8 mouse cellular contexts compared by ENCODE assay signal in genomic region chrX:122396781-122397581, GRCm38 (mm10). TPM values are rescaled to one million over a fixed set of nuclear protein-coding genes. Genes with fewer than 3 reads are reported as not detected.
DNase-seq lines count a peak whose midpoint lies in the region; ATAC-seq and TF ChIP-seq lines count a peak whose summit lies in the region.

Nap1l3 (minus strand) TSS chrX:122397401.

- H3K9ac ChIP-seq in heart, embryonic 12.5 days, result peak within 1 kb of the TSS; percentile 72
- H3K9ac ChIP-seq in kidney, embryonic 15.5 days, result peak within 1 kb of the TSS; percentile 35
- peak within 1 kb of the TSS; percentile 55 for H3K9ac ChIP-seq in limb, embryonic 14.5 days (ENCODE audit: low read depth, low read length, severe bottlenecking)
- peak within 1 kb of the TSS; percentile 65 for H3K9ac ChIP-seq in midbrain, embryonic 15.5 days

- no peaks in the 10 kb centered on the region for H3K36me3 ChIP-seq in heart, embryonic 12.5 days
- no peaks in the 10 kb centered on the region for H3K36me3 ChIP-seq in kidney, embryonic 15.5 days
- H3K36me3 ChIP-seq in limb, embryonic 14.5 days (ENCODE audit: control insufficient read depth, insufficient read depth, low read length), result no peaks in the 10 kb centered on the region
- no peaks in the 10 kb centered on the region for H3K36me3 ChIP-seq in midbrain, embryonic 15.5 days (replicated peaks)

- DNase-seq in CD4-positive helper T cell, adult 2 months (ENCODE audit: low read depth, low spot score), result peak; percentile 39
- DNase-seq in c-Kit-positive CD71-negative TER-119-negative erythroid progenitor cells, embryonic 14.5 days (ENCODE audit: low read depth), result peak; percentile 20
- DNase-seq in fat pad, adult 2 months (ENCODE audit: extremely low read depth, low read depth, low spot score), result peak; percentile 13
- peak; percentile 77 for DNase-seq in limb, embryonic 14.5 days (ENCODE audit: low spot score)
- peak; percentile 0 to 6 for DNase-seq in spleen, postnatal 36 days (ENCODE audit: low spot score in 2 of 2)

- no peaks in the 10 kb centered on the region for H3K27me3 ChIP-seq in heart, embryonic 12.5 days (replicated peaks)
- no peaks in the 10 kb centered on the region for H3K27me3 ChIP-seq in kidney, embryonic 15.5 days
- no peaks in the 10 kb centered on the region for H3K27me3 ChIP-seq in limb, embryonic 14.5 days (ENCODE audit: control insufficient read depth, insufficient read depth, low read length)
- H3K27me3 ChIP-seq in midbrain, embryonic 15.5 days (replicated peaks), result no peaks in the 10 kb centered on the region

- H3K4me2 ChIP-seq in heart, embryonic 12.5 days, result peak within 1 kb of the TSS; percentile 69
- peak within 1 kb of the TSS; percentile 63 for H3K4me2 ChIP-seq in kidney, embryonic 15.5 days
- peak within 1 kb of the TSS; percentile 47 for H3K4me2 ChIP-seq in limb, embryonic 14.5 days (replicated peaks; ENCODE audit: low read depth, low read length, severe bottlenecking)
- peak within 1 kb of the TSS; percentile 43 for H3K4me2 ChIP-seq in midbrain, embryonic 15.5 days

- TF ChIP-seq POLR2A in limb, embryonic 14.5 days (IDR thresholded peaks at IDR 0.05; ENCODE audit: borderline replicate concordance, extremely low read depth, insufficient read depth, insufficient read length), result no peak

- H3K9me3 ChIP-seq in heart, embryonic 12.5 days (replicated peaks), result no peaks in the 10 kb centered on the region
- no peaks in the 10 kb centered on the region for H3K9me3 ChIP-seq in kidney, embryonic 15.5 days (replicated peaks)
- no peaks in the 10 kb centered on the region for H3K9me3 ChIP-seq in limb, embryonic 14.5 days (ENCODE audit: control insufficient read depth, low read length)
- no peaks in the 10 kb centered on the region for H3K9me3 ChIP-seq in midbrain, embryonic 15.5 days

- peak; percentile 93 for ATAC-seq in heart, embryonic 12.5 days (ENCODE audit: insufficient number of reproducible peaks, low FRiP score)
- peak; percentile 99 for ATAC-seq in kidney, embryonic 15.5 days (replicated peaks; ENCODE audit: low FRiP score)
- peak; percentile 97 for ATAC-seq in limb, embryonic 14.5 days (ENCODE audit: low FRiP score, low read depth)
- ATAC-seq in midbrain, embryonic 15.5 days (replicated peaks), result peak; percentile 99

- no peaks in the 10 kb centered on the region for H3K4me1 ChIP-seq in heart, embryonic 12.5 days (replicated peaks)
- H3K4me1 ChIP-seq in kidney, embryonic 15.5 days, result no peaks in the 10 kb centered on the region
- H3K4me1 ChIP-seq in limb, embryonic 14.5 days (ENCODE audit: control insufficient read depth, insufficient read depth, low read length), result no peaks in the 10 kb centered on the region
- H3K4me1 ChIP-seq in midbrain, embryonic 15.5 days, result no peaks in the 10 kb centered on the region

- H3K4me3 ChIP-seq in heart, embryonic 12.5 days, result peak within 1 kb of the TSS; percentile 72
- peak within 1 kb of the TSS; percentile 57 for H3K4me3 ChIP-seq in kidney, embryonic 15.5 days (replicated peaks)
- H3K4me3 ChIP-seq in limb, embryonic 14.5 days (replicated peaks; ENCODE audit: low read length), result peak within 1 kb of the TSS; percentile 51
- peak within 1 kb of the TSS; percentile 58 for H3K4me3 ChIP-seq in midbrain, embryonic 15.5 days

- H3K27ac ChIP-seq in heart, embryonic 12.5 days (ENCODE audit: poor library complexity, severe bottlenecking), result 0 out of 2 replicates have a peak within 1 kb of the TSS, but pooled peaks have one; percentile 27
- no peak within 1 kb of the TSS for H3K27ac ChIP-seq in kidney, embryonic 15.5 days
- no peak within 1 kb of the TSS for H3K27ac ChIP-seq in limb, embryonic 14.5 days (replicated peaks; ENCODE audit: low read depth, low read length)
- peak within 1 kb of the TSS; percentile 91 for H3K27ac ChIP-seq in midbrain, embryonic 15.5 days

- WGBS in heart, embryonic 12.5 days, result 7% methylated on average over 35 of the region's 39 CpGs
- 12% methylated on average over 32 of the region's 39 CpGs for WGBS in kidney, embryonic 15.5 days
- 13% methylated on average over 21 of the region's 39 CpGs for WGBS in limb, embryonic 14.5 days
- 14% methylated on average over 39 of the region's 39 CpGs for WGBS in midbrain, embryonic 15.5 days

RNA-seq across cellular contexts. Expression of gene Nap1l3, which starts in this region (rescaled TPM):
- polyA plus RNA-seq in heart, embryonic 12.5 days (2016; fragmentation: Nextera tagmentation; extraction: Ambion mirVana), result 3.9 and 4.6 TPM in 2 replicates
- 3.7 TPM in 2 replicates for polyA plus RNA-seq in kidney, embryonic 15.5 days (2015; fragmentation: Nextera tagmentation; extraction: Ambion mirVana)
- 2.5 and 2.8 TPM in 2 replicates for polyA plus RNA-seq in limb, embryonic 14.5 days (2012; rRNA removed)
- polyA plus RNA-seq in limb, embryonic 14.5 days (2014; fragmentation: Nextera tagmentation; extraction: Ambion mirVana), result 3.9 and 5.4 TPM in 2 replicates
- 61.2 and 64.9 TPM in 2 replicates for polyA plus RNA-seq in midbrain, embryonic 15.5 days (2015; fragmentation: Nextera tagmentation; extraction: Ambion mirVana)

Comparison
In these comparisons a context has a peak if more than half of its experiments do, and no peak if none do; other contexts are left out.
1. DNase-seq: peak in every context shown above with its lines; median percentile 77 in limb, embryonic 14.5 days; 39 in CD4-positive helper T cell, adult 2 months; 20 in c-Kit-positive CD71-negative TER-119-negative erythroid progenitor cells, embryonic 14.5 days; 13 in fat pad, adult 2 months; 3 in spleen, postnatal 36 days.
2. H3K27ac ChIP-seq: peak in heart, embryonic 12.5 days (single experiment) and midbrain, embryonic 15.5 days (single experiment); none in kidney, embryonic 15.5 days (single experiment) and limb, embryonic 14.5 days (single experiment).
3. Peak in every context shown above with its lines, with median percentiles within 50 percentile points of each other: ATAC-seq, H3K4me2 ChIP-seq, H3K4me3 ChIP-seq and H3K9ac ChIP-seq.